Mouse (Mus musculus) G1E (cell line): Measurements from ENCODE around the gene Pla2g15.

Source experiments
- CTCF ChIP-seq: IDR thresholded peaks from 2 replicates; pipeline ENCODE4 v1.5.1; 2012; ENCODE audit warnings: low read depth, low read length, inconsistent platforms, mixed read lengths
- GATA1 ChIP-seq: IDR thresholded peaks from 2 replicates; pipeline ENCODE4 v1.6.1; 2012; ENCODE audit warnings: borderline replicate concordance, low read length, inconsistent platforms, mixed read lengths
- POLR2AphosphoS5 ChIP-seq: IDR thresholded peaks from 2 replicates; pipeline ENCODE4 v1.6.1; 2012; ENCODE audit warnings: low read depth, low read length, inconsistent platforms; ENCODE audit not compliant: insufficient replicate concordance
- TAL1 ChIP-seq: conservative IDR thresholded peaks from 2 replicates; pipeline ENCODE4 v1.6.1; 2012; ENCODE audit warnings: low read depth, low read length, inconsistent platforms, mixed read lengths

DNA sequence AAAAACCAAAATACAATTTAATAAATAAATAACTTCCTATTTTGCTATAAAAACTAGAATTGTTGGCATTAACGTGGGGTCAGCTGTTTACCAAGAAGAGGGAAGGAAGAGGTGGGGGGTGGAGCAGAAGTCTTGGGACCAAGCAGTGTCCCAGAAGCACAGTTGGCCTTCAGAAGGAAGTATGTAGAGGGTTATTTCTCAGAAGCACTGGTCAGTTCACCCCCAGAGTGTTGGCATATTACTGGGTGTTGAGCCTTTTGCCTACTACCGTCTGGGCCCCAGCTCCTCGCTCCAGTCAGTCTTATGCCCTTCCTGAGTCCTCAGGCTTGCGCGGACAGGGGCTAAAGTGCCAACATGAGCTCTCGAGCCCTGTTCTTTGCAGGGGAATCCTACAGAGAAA is 1.2 kb upstream of the Pla2g15 start:
- no peak for TF ChIP-seq TAL1
- TF ChIP-seq CTCF: no peak
- no peak for TF ChIP-seq GATA1
- TF ChIP-seq POLR2AphosphoS5: no peak
